Mouse (Mus musculus): ENCODE measurements around the gene Gm49340. TPM values are rescaled to one million over a fixed set of nuclear protein-coding genes. Genes with fewer than 3 reads are reported as not detected.

Gene Gm49340
- not detected for polyA plus RNA-seq (2014; fragmentation: Illumina TruSeq; extraction: RNeasy Lipid Tissue Mini Kit (QIAGEN cat#74804); ENCODE audit: low read depth, low replicate concordance)

DNA sequence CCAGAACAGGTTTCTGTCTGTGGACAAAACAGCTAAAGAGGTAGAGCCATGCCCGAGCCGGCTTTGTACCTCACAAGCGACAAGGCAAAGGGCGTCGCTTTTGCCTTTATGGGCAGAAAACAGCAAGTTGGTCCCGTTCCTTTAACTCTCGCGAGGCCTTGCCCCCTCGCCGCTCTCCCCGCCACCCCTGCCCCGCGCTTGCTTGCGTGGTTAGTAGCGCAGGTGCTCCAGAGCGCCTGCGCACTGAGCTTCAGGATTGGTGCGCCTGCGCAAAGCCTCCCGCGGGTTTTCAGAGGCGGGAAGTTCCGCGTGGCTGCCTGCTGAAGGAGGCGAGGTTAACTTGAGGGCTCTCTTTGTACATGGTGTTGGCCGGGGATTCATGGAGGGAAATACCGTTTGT, at the start of gene Gm49340, which contains the start of the genes Aspa and Spata22:
TSS of gene Gm49340 (plus strand) at position 300 of the 400 bp plus-strand sequence.
TSS of gene Aspa (minus strand) at position 155 of the 400 bp plus-strand sequence.
TSS of gene Spata22 (plus strand) at position 300 of the 400 bp plus-strand sequence.

DNA sequence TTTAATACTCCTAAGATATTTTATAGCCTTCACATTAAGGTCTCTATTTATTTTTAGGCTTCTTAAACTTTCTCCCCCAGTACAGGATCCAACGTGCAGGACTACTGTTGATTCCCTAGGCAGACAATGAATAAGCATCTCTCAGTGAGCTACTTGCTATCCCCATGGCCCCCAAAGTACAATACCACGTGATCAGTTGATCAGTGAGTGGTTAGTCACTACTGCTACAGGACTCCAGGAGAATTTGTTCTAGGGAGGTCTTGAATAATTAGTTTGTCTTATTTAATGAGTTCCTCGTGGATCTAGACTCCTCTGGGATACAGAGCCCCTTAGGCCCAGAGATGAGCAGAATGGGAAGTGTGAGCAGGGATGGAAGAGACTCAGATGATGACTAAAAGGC, 20.9 kb downstream of the Gm49340 start, which contains the start of gene Olfr20:
TSS of gene Olfr20 (plus strand) at position 301 of the 400 bp plus-strand sequence.

DNA sequence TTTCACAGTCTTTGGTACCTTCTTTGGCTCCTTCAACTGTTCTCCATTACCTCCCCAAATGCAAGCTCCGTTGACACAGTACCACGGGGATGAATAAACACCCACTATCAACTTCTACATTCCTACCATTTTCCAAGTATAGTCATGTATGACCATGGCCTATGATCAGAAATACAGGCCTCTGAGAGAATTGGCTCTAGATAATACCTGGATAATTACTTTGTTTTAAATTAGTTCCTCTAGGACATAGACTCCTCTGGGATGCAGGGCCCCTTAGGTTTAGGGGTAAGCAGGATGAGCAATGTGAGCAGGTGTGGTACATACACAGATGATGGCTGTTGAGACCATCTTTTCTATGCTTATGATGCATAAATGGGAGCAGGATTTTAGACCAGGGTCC, 41.4 kb downstream of the Gm49340 start, which contains the start of gene Olfr376:
TSS of gene Olfr376 (plus strand) at position 301 of the 400 bp plus-strand sequence.

DNA sequence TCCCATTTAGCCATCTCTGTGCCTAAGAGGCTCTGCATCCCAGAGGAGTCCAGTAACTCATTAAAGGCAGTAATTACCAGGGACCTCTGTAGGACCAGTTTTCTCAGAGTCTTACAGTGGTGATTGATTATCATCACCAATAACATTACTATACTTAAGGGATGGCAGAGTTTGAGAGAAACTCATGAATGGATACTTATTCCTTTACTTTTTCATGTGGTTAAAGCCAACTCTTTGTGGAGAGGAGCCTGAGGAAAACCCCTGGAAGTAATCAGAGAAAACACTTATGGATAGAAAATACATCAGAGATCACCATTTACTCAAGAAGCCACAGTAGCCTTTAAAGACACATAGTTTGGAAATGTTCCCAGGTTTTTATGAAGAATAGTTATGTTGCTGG, 70.0 kb downstream of the Gm49340 start, which contains the start of gene Olfr1:
TSS of gene Olfr1 (minus strand) at position 101 of the 400 bp plus-strand sequence.

Other genes starting within 250 kb of the Gm49340 start
- gene Itgae, start 239.2 kb upstream of the Gm49340 start, polyA plus RNA-seq (2014; fragmentation: Illumina TruSeq; extraction: RNeasy Lipid Tissue Mini Kit (QIAGEN cat#74804); ENCODE audit: low read depth, low replicate concordance): 0.17 TPM
- 0.58 TPM for gene Haspin, start 191.4 kb upstream of the Gm49340 start, polyA plus RNA-seq (2014; fragmentation: Illumina TruSeq; extraction: RNeasy Lipid Tissue Mini Kit (QIAGEN cat#74804); ENCODE audit: low read depth, low replicate concordance)
- gene P2rx5, start 169.3 kb upstream of the Gm49340 start, polyA plus RNA-seq (2014; fragmentation: Illumina TruSeq; extraction: RNeasy Lipid Tissue Mini Kit (QIAGEN cat#74804); ENCODE audit: low read depth, low replicate concordance): 1.3 TPM
- 53.9 TPM for gene Emc6, start 152.7 kb upstream of the Gm49340 start, polyA plus RNA-seq (2014; fragmentation: Illumina TruSeq; extraction: RNeasy Lipid Tissue Mini Kit (QIAGEN cat#74804); ENCODE audit: low read depth, low replicate concordance)
- 35.5 TPM for gene Tax1bp3, start 152.7 kb upstream of the Gm49340 start, polyA plus RNA-seq (2014; fragmentation: Illumina TruSeq; extraction: RNeasy Lipid Tissue Mini Kit (QIAGEN cat#74804); ENCODE audit: low read depth, low replicate concordance)
- 9.3 TPM for gene Ctns, start 130.7 kb upstream of the Gm49340 start, polyA plus RNA-seq (2014; fragmentation: Illumina TruSeq; extraction: RNeasy Lipid Tissue Mini Kit (QIAGEN cat#74804); ENCODE audit: low read depth, low replicate concordance)
- 4.0 TPM for gene Shpk, start 130.3 kb upstream of the Gm49340 start, polyA plus RNA-seq (2014; fragmentation: Illumina TruSeq; extraction: RNeasy Lipid Tissue Mini Kit (QIAGEN cat#74804); ENCODE audit: low read depth, low replicate concordance)
- 0.35 TPM for gene Trpv1, start 95.4 kb upstream of the Gm49340 start, polyA plus RNA-seq (2014; fragmentation: Illumina TruSeq; extraction: RNeasy Lipid Tissue Mini Kit (QIAGEN cat#74804); ENCODE audit: low read depth, low replicate concordance)
- gene Trpv3, start 62.4 kb upstream of the Gm49340 start, polyA plus RNA-seq (2014; fragmentation: Illumina TruSeq; extraction: RNeasy Lipid Tissue Mini Kit (QIAGEN cat#74804); ENCODE audit: low read depth, low replicate concordance): 0.29 TPM
- 33.6 TPM for gene Aspa, start 145 bp upstream of the Gm49340 start, polyA plus RNA-seq (2014; fragmentation: Illumina TruSeq; extraction: RNeasy Lipid Tissue Mini Kit (QIAGEN cat#74804); ENCODE audit: low read depth, low replicate concordance)
- gene Spata22, start within 50 bp of the Gm49340 start, polyA plus RNA-seq (2014; fragmentation: Illumina TruSeq; extraction: RNeasy Lipid Tissue Mini Kit (QIAGEN cat#74804); ENCODE audit: low read depth, low replicate concordance): 3.1 TPM
- not detected for gene Olfr20, start 21.0 kb downstream of the Gm49340 start, polyA plus RNA-seq (2014; fragmentation: Illumina TruSeq; extraction: RNeasy Lipid Tissue Mini Kit (QIAGEN cat#74804); ENCODE audit: low read depth, low replicate concordance)
- not detected for gene Olfr376, start 41.5 kb downstream of the Gm49340 start, polyA plus RNA-seq (2014; fragmentation: Illumina TruSeq; extraction: RNeasy Lipid Tissue Mini Kit (QIAGEN cat#74804); ENCODE audit: low read depth, low replicate concordance)
- gene Olfr1, start 69.9 kb downstream of the Gm49340 start, polyA plus RNA-seq (2014; fragmentation: Illumina TruSeq; extraction: RNeasy Lipid Tissue Mini Kit (QIAGEN cat#74804); ENCODE audit: low read depth, low replicate concordance): not detected
- not detected for gene Olfr378, start 98.7 kb downstream of the Gm49340 start, polyA plus RNA-seq (2014; fragmentation: Illumina TruSeq; extraction: RNeasy Lipid Tissue Mini Kit (QIAGEN cat#74804); ENCODE audit: low read depth, low replicate concordance)
- gene Olfr380, start 127.8 kb downstream of the Gm49340 start, polyA plus RNA-seq (2014; fragmentation: Illumina TruSeq; extraction: RNeasy Lipid Tissue Mini Kit (QIAGEN cat#74804); ENCODE audit: low read depth, low replicate concordance): not detected
- not detected for gene Olfr381, start 161.9 kb downstream of the Gm49340 start, polyA plus RNA-seq (2014; fragmentation: Illumina TruSeq; extraction: RNeasy Lipid Tissue Mini Kit (QIAGEN cat#74804); ENCODE audit: low read depth, low replicate concordance)
- gene Olfr382, start 187.5 kb downstream of the Gm49340 start, polyA plus RNA-seq (2014; fragmentation: Illumina TruSeq; extraction: RNeasy Lipid Tissue Mini Kit (QIAGEN cat#74804); ENCODE audit: low read depth, low replicate concordance): not detected